ENCODE assay signal across 18 mouse cellular contexts in the genomic region with DNA sequence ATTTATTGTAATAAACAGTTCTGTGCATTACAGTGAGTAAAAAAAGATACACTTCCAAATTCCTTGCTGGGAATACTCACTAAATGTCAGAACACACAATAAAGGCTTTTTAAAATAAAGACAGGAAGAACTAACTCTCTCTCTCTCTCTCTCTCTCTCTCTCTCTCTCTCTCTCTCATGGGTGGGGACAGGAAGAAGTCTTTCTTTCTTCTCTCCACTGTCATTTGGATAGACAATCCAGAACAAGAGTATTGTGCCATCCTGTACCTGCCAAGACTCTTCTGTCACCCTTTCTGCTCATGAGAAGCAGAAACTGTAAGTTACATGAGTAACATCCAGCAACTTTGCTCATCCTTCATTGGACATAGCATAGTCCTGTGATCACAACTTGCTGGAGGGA.
"Had no signal": no experiment of that assay in that cellular context is flagged by ENCODE, and none has a peak within 500 bp of the region (broad histone marks: within the 10 kb centered on the region; RNA-seq: fewer than 3 reads in every experiment).

No protein-coding gene starts in this region.

- H3K9ac ChIP-seq: liver, embryonic 13.5 days; midbrain, embryonic 13.5 days; neural tube, embryonic 12.5 days; neural tube, embryonic 15.5 days had no signal

- H3K36me3 ChIP-seq: liver, embryonic 13.5 days; midbrain, embryonic 13.5 days; neural tube, embryonic 12.5 days; neural tube, embryonic 15.5 days had no signal

- H3K4me2 ChIP-seq: liver, embryonic 13.5 days; midbrain, embryonic 13.5 days; neural tube, embryonic 12.5 days; neural tube, embryonic 15.5 days had no signal

- H3K4me3 ChIP-seq: left cerebral cortex, adult 2 months; liver, embryonic 13.5 days; midbrain, embryonic 13.5 days; neural tube, embryonic 12.5 days; neural tube, embryonic 15.5 days had no signal

- H3K9me3 ChIP-seq: liver, embryonic 13.5 days; midbrain, embryonic 13.5 days; neural tube, embryonic 12.5 days; neural tube, embryonic 15.5 days had no signal

- H3K27me3 ChIP-seq: liver, embryonic 13.5 days; midbrain, embryonic 13.5 days; neural tube, embryonic 12.5 days; neural tube, embryonic 15.5 days had no signal

- H3K27ac ChIP-seq: kidney, postnatal 0 days; left cerebral cortex, adult 2 months; liver, embryonic 13.5 days; macrophage; midbrain, embryonic 13.5 days; neural tube, embryonic 12.5 days; neural tube, embryonic 15.5 days; stomach, postnatal 0 days had no signal

- ATAC-seq: intestine, postnatal 0 days; midbrain, embryonic 13.5 days had no signal

- DNase-seq: kidney, adult 8-10 months; kidney, postnatal 25 days; layer of hippocampus, postnatal 36 days; liver, embryonic 13.5 days; lung, adult 2 months; lung, postnatal 14 days; right cerebral cortex, adult 18-20 months; right cerebral cortex, postnatal 14 days; right cerebral cortex, postnatal 4 days; thymus, postnatal 25 days had no signal

- H3K4me1 ChIP-seq: midbrain, embryonic 13.5 days; neural tube, embryonic 12.5 days; neural tube, embryonic 15.5 days had no signal
